Mouse (Mus musculus): ENCODE data around the gene Zfyve27.

Gene Zfyve27

DNA sequence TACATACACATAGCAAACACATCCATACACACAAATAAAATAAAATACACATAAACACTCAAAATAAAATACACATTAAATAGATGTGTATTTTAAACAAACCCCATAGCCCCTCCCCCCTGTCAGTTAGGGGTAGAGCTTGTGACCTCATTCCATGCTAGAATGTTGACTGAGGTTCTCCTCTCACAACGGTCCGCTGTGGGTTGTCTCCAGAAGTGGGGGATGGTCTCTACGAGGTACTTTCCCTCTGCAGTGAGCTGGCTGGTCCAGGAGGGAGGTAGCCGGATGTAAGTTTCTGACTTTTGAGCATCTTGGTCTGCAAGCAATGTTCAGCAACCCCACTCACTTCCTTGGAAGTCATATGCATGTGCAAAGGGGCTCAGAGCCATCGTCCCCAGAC lies at the start of gene Zfyve27:
Zfyve27 (plus strand) TSS at position 188 of the 400 bp plus-strand sequence.
- ChIA-PET POLR2A (interaction anchor here in 3 of 4 experiments (0.5 to 2.9 kb wide), 4 partner anchors 11 to 34 kb away, joined by 3 to 18 read pairs (median 8); partner anchors contain the start of genes Avpi1 (in 1 of the 3) and Marveld1 (in 1 of the 3)), CTCF (interaction anchor here in 3 of 4 experiments (0.6 to 8.4 kb wide), 6 partner anchors 12 to 128 kb away, joined by 3 to 79 read pairs (median 9); partner anchors contain the start of genes Ankrd2 (in 1 of the 3) and Marveld1 (in 1 of the 3))

DNA sequence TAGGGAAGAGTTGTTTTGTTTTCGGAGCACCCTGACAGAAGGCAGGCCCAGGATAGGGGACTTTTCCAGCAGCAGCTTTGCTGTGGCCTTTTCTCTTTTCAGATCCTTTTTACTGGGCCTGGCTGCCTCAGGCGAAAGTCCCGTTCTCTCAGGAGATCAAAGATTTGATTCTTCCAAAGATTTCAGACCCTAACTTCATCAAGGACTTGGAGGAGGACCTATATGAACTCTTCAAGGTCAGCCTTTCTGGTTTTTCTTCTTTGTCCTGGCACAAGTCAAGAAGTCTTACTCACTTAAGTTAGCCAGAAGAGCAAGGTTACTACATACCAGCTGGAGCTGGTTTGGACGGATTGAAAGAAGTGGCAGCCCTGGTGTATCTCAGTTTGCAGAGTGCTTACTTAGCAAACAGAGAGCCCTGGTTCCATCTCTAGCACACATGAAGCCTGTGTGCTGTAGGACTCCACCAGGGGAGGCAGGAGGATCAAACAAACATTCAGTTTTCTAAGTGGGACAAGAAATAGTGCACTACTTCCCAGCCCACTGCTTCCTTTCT lies 47.9 kb upstream of the Zfyve27 start:
- ChIA-PET POLR2A (interaction anchor here in 3 of 4 experiments (0.8 to 4.6 kb wide), 5 partner anchors 10 to 13 kb away, joined by 3 to 56 read pairs (median 4); partner anchors contain the start of gene Avpi1 (in 3 of the 3)), CTCF (interaction anchor here in 1 of 4 experiments (0.6 kb wide), 1 partner anchor 536 kb away, joined by 4 read pairs; no protein-coding TSS in a partner anchor)

DNA sequence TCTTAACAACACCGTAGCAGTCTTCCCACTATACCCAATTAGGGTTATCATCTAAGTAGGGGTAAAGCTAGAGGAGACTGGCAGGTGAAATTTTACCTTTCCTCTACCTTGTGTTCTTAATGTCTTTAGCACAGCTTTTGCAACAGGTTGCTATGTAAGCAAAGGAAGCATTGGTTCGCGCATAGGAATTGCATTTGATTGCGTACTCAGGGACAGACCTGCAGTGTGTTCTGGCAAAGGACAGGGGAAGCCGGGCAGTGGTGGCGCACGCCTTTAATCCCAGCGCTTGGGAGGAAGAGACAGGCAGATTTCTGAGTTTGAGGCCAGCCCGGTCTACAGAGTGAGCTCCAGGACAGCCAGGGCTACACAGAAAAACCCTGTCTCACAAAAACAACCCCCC lies 45.6 kb upstream of the Zfyve27 start:
- ChIA-PET CTCF (interaction anchor here in 1 of 4 experiments (0.6 kb wide), 1 partner anchor 11 kb away, joined by 32 read pairs; the partner anchor contains the start of gene Avpi1), POLR2A (interaction anchor here in 3 of 4 experiments (0.6 to 15.0 kb wide), 11 partner anchors 10 to 50 kb away, joined by 3 to 403 read pairs (median 5); partner anchors contain the start of genes Avpi1 (in 2 of the 3), Marveld1 (in 1 of the 3) and Pi4k2a (in 1 of the 3))

DNA sequence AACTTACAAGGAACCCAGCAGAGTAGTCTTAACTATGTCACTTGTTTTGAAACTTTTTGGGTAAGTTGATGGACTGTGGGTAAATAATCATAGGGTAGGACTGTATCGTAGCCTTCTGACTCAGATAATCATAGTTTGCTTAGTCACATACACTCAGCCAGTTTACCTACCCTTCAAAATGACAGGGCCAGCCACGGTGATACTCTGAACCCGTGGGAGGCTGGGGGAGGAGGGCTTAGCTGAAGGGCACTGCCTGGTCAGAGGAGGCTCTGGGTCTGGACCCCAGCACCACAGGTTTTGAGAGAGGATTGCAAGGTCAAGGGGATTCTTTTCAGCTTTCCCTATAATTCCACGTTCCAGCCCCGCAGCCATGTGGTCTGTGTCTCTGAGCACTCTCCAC lies 45.2 kb upstream of the Zfyve27 start:
- CTCF ChIA-PET: interaction anchor here in 1 of 4 experiments (0.6 kb wide), 1 partner anchor 10 kb away, joined by 32 read pairs; the partner anchor contains the start of gene Avpi1
- POLR2A ChIA-PET: interaction anchor here in 3 of 4 experiments (0.6 to 15.0 kb wide), 9 partner anchors 10 to 50 kb away, joined by 3 to 403 read pairs (median 7); partner anchors contain the start of genes Avpi1 (in 2 of the 3), Marveld1 (in 1 of the 3) and Pi4k2a (in 1 of the 3)

DNA sequence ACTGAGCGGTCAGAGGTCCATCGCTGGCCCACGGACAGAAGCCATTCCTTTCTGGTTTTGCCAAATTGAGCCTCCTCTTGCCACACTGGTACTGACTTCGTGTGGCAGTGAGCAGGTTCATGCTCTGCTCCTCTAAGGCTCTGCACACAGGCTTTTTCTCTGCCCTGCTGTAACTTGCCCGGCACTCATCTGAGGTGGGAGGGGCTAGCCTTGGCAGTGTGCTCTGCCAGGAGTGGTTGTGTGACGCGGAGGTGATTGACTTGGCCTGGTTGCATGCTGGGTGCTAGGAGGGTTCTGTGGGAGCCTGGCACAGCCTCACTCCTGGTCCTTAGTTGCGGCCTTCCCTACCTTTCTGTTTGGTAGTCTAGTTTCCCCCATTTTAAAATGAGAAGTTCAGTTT lies 43.3 kb upstream of the Zfyve27 start:
- ChIA-PET CTCF (interaction anchor here in 2 of 4 experiments (1.2 to 1.7 kb wide), 3 partner anchors 32 to 94 kb away, joined by 4 read pairs; no protein-coding TSS in a partner anchor), POLR2A (interaction anchor here in 3 of 4 experiments (0.5 to 15.0 kb wide), 13 partner anchors 8 to 659 kb away, joined by 3 to 403 read pairs (median 3); partner anchors contain the start of genes Avpi1 (in 3 of the 3), Marveld1 (in 1 of the 3) and Pi4k2a (in 1 of the 3))

DNA sequence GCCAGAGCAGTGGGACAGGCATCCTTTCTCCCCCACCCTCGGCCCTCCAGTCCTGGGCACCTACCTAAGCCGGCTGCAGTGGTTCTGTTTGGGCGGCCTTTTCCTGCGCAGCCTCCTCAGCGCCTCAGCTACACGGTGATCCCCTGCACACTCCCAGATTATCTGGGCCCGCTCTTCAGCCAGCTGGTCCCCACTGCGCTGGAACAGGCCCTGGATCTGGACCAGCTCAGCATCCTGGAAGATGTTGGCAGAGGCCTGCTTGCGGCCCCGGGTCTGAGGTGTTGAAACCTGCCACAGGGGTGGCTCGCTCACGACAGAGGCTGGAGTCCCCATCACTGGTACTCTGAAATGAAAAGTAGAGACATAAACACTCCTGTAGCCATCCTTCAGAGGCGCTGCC lies 39.1 kb upstream of the Zfyve27 start:
- ChIA-PET CTCF (interaction anchor here in 2 of 4 experiments (0.7 to 2.0 kb wide), 3 partner anchors 27 to 42 kb away, joined by 3 to 5 read pairs (median 4); no protein-coding TSS in a partner anchor), POLR2A (interaction anchor here (0.7 to 15.0 kb wide), 20 partner anchors 10 to 173 kb away, joined by 3 to 403 read pairs (median 4); partner anchors contain the start of genes Pi4k2a (in 2 of the 4), Marveld1 (in 1 of the 4) and Ubtd1 (in 1 of the 4))

DNA sequence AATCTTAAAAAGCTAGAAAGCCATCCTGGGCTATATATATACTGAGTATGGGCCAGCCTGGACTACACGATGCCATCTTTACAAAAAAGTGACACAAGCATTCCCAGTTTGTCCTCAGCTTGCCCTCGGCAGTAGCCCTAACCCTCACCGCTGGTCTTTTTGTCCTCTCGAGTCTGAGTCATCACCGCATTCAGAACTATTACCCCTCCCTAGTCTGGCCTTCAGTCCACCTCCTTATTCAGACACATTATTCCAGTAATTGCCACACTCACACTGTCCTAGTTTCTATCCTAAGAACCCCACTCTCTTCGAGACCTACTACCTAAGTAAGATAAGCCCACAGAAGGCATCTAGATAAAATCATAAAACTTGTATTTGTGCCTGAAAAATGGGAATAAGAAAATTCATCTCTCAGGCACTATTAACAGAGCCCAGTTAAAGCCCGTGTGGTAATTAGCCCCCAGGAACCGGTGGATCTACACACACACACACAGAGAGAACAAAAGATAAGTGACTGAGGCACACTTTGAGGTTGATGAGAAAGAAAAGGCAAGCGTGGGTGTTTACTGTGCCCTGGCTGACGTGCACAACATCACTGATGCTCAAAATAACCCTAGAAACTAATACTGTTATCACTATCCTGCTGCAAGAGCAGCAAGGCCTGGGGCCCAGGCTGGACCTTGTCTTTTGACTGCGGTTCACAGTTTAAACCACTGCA lies 38.1 kb upstream of the Zfyve27 start:
- POLR2A ChIA-PET: interaction anchor here (0.5 to 15.0 kb wide), 27 partner anchors 7 to 217 kb away, joined by 3 to 403 read pairs (median 7); partner anchors contain the start of genes Pi4k2a (in 3 of the 4) and Marveld1 (in 2 of the 4)
- CTCF ChIA-PET: interaction anchor here in 2 of 4 experiments (1.6 to 2.0 kb wide), 2 partner anchors 26 to 27 kb away, joined by 4 to 5 read pairs; no protein-coding TSS in a partner anchor

DNA sequence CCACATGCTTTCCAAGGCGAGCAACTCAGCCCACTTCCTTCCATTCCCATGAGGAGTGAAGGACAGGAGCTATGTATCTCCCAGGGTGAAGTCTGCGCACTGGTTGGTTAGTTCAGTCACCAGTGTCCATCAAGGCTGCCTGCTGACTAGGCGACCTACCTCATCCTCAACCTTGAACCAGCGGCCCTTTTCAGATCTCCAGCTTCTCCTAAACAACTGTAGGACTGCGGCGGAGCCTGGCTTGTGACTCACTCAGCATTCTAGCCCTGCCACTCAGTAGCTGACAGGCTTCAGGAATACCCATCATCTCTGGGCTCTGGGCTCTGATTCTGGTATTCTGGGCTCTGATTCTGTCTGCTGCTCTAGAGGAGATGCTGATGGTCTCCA lies 37.5 kb upstream of the Zfyve27 start:
- POLR2A ChIA-PET: interaction anchor here (0.5 to 15.0 kb wide), 20 partner anchors 8 to 218 kb away, joined by 3 to 403 read pairs (median 8); partner anchors contain the start of genes Pi4k2a (in 3 of the 4) and Marveld1 (in 2 of the 4)
- CTCF ChIA-PET: interaction anchor here in 3 of 4 experiments (0.8 to 3.3 kb wide), 3 partner anchors 19 to 26 kb away, joined by 3 to 12 read pairs (median 5); no protein-coding TSS in a partner anchor

DNA sequence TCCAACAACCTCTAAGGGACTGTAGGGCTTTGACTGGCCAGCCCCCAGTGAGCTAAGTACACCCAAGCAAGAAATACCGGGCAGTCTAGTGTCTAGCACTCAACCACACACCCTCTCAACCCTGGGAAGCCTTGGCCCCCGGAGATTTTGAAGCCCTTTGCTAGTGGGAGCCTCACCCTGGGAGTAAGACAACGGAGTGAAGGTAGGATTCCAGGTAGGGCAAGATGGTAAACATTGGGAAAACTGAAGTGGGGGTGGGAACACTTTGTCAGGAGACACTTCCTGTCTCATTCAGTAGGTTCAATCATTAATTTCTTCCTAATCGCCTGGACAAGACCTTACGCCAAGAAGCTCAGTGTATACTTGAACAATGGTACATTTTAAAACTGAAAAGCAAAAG lies 36.7 kb upstream of the Zfyve27 start:
- ChIA-PET POLR2A (interaction anchor here (0.9 to 15.0 kb wide), 19 partner anchors 8 to 145 kb away, joined by 3 to 403 read pairs (median 11); partner anchors contain the start of genes Pi4k2a (in 2 of the 4), Marveld1 (in 1 of the 4) and Ubtd1 (in 1 of the 4)), CTCF (interaction anchor here in 3 of 4 experiments (1.3 to 3.3 kb wide), 4 partner anchors 17 to 58 kb away, joined by 3 to 12 read pairs (median 6); no protein-coding TSS in a partner anchor)

DNA sequence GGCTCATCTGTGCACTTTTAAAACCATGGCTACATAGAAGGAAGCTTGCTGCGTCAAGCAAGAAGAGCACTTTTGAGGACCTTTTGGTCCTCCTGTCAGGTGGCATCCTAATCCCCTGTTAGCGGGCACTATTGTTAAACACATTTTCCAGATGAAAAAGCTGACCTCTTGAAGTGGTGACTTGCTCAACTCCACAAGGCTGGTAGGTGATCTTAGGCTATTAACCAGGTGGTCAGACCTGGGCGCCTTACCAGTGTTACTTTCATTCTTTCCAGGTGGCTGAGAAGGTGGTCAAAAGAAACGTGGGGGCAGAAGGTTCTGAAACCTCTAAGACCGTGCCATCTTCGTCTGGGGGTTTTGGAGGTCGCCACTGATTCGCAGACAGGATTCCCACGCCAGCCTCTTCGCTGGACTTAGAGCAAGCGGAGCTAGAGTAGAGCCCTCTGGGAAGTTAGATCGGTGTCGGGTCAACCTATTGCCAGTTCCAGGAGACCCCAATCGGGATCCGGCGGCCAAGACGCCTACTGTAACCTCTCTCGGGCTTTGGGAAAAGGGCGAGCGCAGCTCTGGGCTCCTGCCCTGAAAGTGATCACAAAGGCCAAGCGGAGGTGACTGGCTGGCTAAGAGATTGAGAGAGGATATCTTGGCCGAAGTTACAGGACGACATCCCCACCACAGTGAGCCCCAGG lies 35.6 kb upstream of the Zfyve27 start:
- CTCF ChIA-PET: interaction anchor here in 3 of 4 experiments (0.5 to 3.3 kb wide), 14 partner anchors 14 to 326 kb away, joined by 3 to 12 read pairs (median 4); partner anchors contain the start of genes Arhgap19 (in 1 of the 3) and Marveld1 (in 1 of the 3)
- POLR2A ChIA-PET: interaction anchor here in 3 of 4 experiments (0.6 to 15.0 kb wide), 70 partner anchors 8 to 1404 kb away, joined by 3 to 403 read pairs (median 5); partner anchors contain the start of genes Marveld1 (in 3 of the 3), Pi4k2a (in 3 of the 3), Exosc1 (in 2 of the 3) and Zdhhc16 (in 2 of the 3)

DNA sequence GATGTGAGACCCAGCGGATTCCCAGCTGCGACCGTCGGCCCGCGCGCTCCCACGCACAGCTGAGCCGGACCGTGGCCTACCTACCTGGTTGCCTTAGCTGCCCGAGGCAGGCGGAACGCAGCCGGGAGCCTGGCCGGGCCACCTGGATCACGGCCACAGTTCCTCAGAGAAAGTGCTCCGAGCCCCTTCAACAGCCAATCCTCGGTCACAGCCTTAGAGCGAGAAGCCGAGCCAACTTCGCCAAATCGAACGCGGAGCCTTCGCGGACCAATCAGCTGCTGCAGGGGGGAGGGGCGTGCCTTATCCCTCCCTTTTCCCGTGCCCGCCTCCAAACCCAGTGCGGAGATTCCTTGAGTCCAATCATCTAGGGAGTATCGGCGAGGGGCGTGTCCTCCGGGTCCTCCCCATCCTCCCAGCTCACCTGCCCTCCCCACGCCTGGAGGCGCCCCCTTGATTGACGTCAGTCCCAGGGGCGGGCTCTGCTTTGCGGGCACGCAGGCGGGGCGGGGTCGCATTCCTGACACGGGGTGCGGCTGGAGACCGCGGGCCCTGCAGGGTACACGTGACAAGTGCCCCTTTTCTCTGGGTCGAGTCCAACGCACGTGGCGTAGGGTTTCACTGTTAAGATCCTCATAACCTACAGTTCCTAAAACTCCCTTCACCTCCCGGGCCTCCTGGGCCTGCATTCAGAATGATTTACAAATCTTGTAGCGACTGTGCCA lies 34.8 kb upstream of the Zfyve27 start, which contains the start of gene Avpi1:
Avpi1 (minus strand) TSS at position 273 of the 722 bp plus-strand sequence.
- ChIA-PET CTCF (interaction anchor here (0.6 to 3.3 kb wide), 17 partner anchors 11 to 327 kb away, joined by 3 to 32 read pairs (median 4); partner anchors contain the start of genes Ankrd2 (in 1 of the 4), Arhgap19 (in 1 of the 4) and Marveld1 (in 1 of the 4)), POLR2A (interaction anchor here in 3 of 4 experiments (0.5 to 15.0 kb wide), 87 partner anchors 7 to 1403 kb away, joined by 3 to 403 read pairs (median 5); partner anchors contain the start of genes Marveld1 (in 3 of the 3), Pi4k2a (in 3 of the 3), Crtac1 (in 2 of the 3) and Exosc1 (in 2 of the 3))

DNA sequence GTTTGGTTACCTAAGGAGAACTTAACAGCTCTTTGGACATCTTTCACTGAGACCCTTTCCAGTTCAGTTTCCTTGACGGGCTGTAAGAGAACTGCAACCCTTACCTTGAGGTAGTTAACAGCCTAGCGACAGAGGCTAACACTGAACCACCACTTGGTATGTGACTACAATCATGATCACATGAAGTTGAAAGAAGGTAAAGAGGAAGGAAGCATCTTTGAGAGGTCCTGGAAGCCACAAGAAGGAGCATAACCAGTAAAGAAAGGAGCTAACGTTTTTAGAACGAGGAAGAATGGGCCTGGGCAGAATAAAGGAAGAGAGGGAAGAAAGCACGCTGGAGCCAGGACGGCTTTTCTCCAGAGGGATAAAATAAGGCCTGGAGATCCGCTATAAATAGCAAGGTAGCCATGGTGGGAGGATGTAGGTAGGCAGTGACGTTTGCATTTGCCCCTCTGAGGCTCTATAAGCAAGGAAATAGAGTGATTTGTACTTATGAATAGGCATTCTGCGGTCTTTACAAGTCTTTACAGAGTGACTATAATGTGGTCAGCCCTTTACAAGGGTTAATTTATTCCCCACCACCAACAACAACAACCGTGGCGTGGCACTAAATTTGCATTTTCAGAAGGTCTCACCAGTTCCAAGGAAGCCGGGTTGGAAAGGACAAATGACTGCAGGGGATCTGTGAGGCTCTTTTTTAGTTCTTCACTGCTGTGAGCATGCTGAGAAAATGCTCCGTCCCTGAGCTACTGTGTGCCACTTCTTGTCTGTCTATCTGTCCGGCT lies 34.0 kb upstream of the Zfyve27 start:
- ChIA-PET POLR2A (interaction anchor here in 3 of 4 experiments (0.6 to 15.0 kb wide), 84 partner anchors 7 to 1056 kb away, joined by 3 to 403 read pairs (median 5); partner anchors contain the start of genes Marveld1 (in 3 of the 3), Pi4k2a (in 3 of the 3), Crtac1 (in 2 of the 3) and Exosc1 (in 2 of the 3)), CTCF (interaction anchor here (0.6 to 3.3 kb wide), 18 partner anchors 10 to 328 kb away, joined by 3 to 32 read pairs (median 4); partner anchors contain the start of genes Ankrd2 (in 1 of the 4), Arhgap19 (in 1 of the 4) and Marveld1 (in 1 of the 4))

DNA sequence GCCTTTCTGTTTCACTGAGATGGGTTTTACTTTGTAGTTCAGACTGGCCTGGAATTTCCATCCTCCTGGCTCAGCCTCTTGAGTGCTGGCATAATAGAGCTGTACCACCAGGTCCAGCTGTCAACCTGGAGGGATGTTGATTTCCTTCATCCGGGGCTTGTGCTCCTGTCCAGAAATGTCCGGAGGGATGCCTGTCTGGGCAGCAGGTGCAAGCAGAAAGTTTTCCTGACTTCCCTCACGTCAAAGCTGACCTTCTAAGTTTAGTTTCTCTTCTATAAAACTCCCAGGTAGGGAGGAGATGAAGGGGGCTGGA lies 33.5 kb upstream of the Zfyve27 start:
- ChIA-PET POLR2A (interaction anchor here in 3 of 4 experiments (0.7 to 15.0 kb wide), 35 partner anchors 8 to 1057 kb away, joined by 3 to 403 read pairs (median 8); partner anchors contain the start of genes Marveld1 (in 3 of the 3), Pi4k2a (in 3 of the 3), Hoga1 (in 1 of the 3) and Mms19 (in 1 of the 3)), CTCF (interaction anchor here in 2 of 4 experiments (0.7 to 2.8 kb wide), 7 partner anchors 9 to 95 kb away, joined by 3 to 8 read pairs (median 3); partner anchors contain the start of genes Ankrd2 (in 1 of the 2) and Marveld1 (in 1 of the 2))

DNA sequence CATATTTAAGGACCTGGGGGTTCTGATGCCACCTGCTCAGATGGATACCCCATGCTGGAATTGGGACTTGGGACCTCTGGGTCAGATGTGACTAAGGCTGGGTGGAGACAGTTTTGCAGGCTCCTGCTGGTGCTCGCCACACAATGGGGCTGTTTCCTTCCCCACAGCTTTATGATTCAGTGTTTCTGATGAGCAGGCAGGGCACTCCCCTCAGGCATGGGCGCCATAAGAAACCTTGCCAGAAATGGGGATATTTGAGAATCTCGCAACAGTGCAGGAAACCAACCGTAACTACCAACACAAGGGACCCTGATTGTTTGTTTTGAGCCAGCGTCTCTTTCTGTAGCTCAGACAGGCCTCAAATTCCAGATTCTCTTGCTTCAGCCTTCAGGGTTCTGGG lies 32.6 kb upstream of the Zfyve27 start:
- POLR2A ChIA-PET: interaction anchor here in 3 of 4 experiments (0.7 to 15.0 kb wide), 15 partner anchors 7 to 80 kb away, joined by 3 to 403 read pairs (median 25); partner anchors contain the start of genes Marveld1 (in 2 of the 3), Pi4k2a (in 2 of the 3) and Zfyve27 (in 1 of the 3)
- CTCF ChIA-PET: no interaction called here

DNA sequence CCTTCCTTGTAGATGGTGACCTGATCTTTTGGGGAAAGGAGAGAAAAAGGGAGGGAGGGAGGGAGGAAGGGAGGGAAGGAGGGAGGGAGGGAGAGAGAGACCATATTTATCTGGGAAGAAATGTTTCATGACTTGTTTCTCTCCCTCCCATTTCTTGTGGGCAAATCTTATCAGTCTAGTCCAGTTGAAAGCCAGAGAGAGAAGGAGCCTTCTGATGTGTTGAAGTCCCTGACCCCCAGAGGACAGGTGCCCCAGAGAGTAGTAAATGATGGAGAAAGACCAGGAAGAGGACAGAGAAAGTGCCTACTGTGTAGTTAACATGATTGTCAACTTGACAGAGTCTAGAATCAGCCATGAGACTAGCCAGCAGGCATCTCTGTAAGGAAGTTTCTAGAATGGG lies 28.7 kb upstream of the Zfyve27 start:
- CTCF ChIA-PET: no interaction called here
- POLR2A ChIA-PET: interaction anchor here in 3 of 4 experiments (0.7 to 19.8 kb wide), 15 partner anchors 7 to 90 kb away, joined by 3 to 403 read pairs (median 7); partner anchors contain the start of genes Avpi1 (in 3 of the 3), Marveld1 (in 2 of the 3), Hoga1 (in 1 of the 3) and Pi4k2a (in 1 of the 3)

Measured in embryonic stem cell, embryonic (primary cell).